Mouse (Mus musculus) embryonic facial prominence, embryonic 13.5 days (tissue): ENCODE measurements around the gene Sptb. TPM values are rescaled to one million over a fixed set of nuclear protein-coding genes. Genes with fewer than 3 reads are reported as not detected.
A peak's percentile ranks its signal among the peaks of the same experiment; 100 is the strongest.

Experiments
- ATAC-seq: fragments of 200-750 bp; cut with Nextera tagmentation; 2 replicates; pipeline ENCODE4 v1.8.0; 2017; ENCODE audit warnings: low read depth; ENCODE audit not compliant: insufficient number of reproducible peaks, insufficient read depth, low FRiP score, low TSS enrichment
- H3K27ac ChIP-seq: fragments of 300-500 bp; sonication (generic); 2 replicates; pipeline ENCODE4 v1.5.1; 2015; ENCODE audit warnings: moderate library complexity, mild to moderate bottlenecking, inconsistent platforms
- H3K27me3 ChIP-seq: fragments of 300-500 bp; sonication (generic); 2 replicates; pipeline ENCODE4 v1.6.1; 2015; ENCODE audit warnings: mild to moderate bottlenecking, inconsistent platforms
- H3K36me3 ChIP-seq: fragments of 300-500 bp; sonication (generic); 2 replicates; pipeline ENCODE4 v1.6.1; 2015; ENCODE audit warnings: mild to moderate bottlenecking, inconsistent platforms
- H3K4me1 ChIP-seq: fragments of 300-500 bp; sonication (generic); 2 replicates; pipeline ENCODE4 v1.6.1; 2015; ENCODE audit warnings: inconsistent platforms
- H3K4me2 ChIP-seq: fragments of 300-500 bp; sonication (generic); 2 replicates; pipeline ENCODE4 v1.6.1; 2015; ENCODE audit warnings: moderate library complexity, mild to moderate bottlenecking, inconsistent platforms
- H3K4me3 ChIP-seq: fragments of 300-500 bp; sonication (generic); 2 replicates; pipeline ENCODE4 v1.5.1; 2015; ENCODE audit warnings: mild to moderate bottlenecking, inconsistent platforms
- H3K9ac ChIP-seq: fragments of 300-500 bp; sonication (generic); 2 replicates; pipeline ENCODE4 v1.6.1; 2015; ENCODE audit warnings: mild to moderate bottlenecking, inconsistent platforms
- H3K9me3 ChIP-seq: fragments of 300-500 bp; sonication (generic); 2 replicates; pipeline ENCODE4 v1.6.1; 2016; ENCODE audit warnings: inconsistent platforms
- WGBS: fragments of 180-500 bp; shearing (Covaris S2); methylation state at CpG from one replicate; pipeline ENCODE4 v1.1.7; 2015; ENCODE audit warnings: mixed read lengths; 5-methylcytosine and 5-hydroxymethylcytosine counted together
- polyA plus RNA-seq: library from polyadenylated mRNA; unstranded; fragments of >200 nt; fragmentation: Nextera tagmentation; extraction: Ambion mirVana; gene quantifications from 2 replicates; pipeline ENCODE4 v1.2.1, GENCODE M21; 2015

The Sptb gene
- polyA plus RNA-seq, 1 experiment from 2014 or later: 0.35 TPM

GRCm38 (mm10) chr12:76623374-76623773 lies 87.0 kb downstream of the Sptb start:
- Histone ChIP-seq H3K27me3 (no peaks in the 10 kb centered on the region), H3K9me3 (no peaks in the 10 kb centered on the region), H3K36me3 (no peaks in the 10 kb centered on the region), H3K27ac (no peak overlapping the region), H3K4me2 (no peak overlapping the region), H3K9ac (no peak overlapping the region), H3K4me3 (no peak overlapping the region), H3K4me1 (peaks cover 9% of the 10 kb centered on the region)
- ATAC-seq: no peak
- 75% methylated on average over 6 of the region's 6 CpGs for WGBS

- H3K9ac ChIP-seq: no peak overlapping the region
- H3K4me3 ChIP-seq: no peak overlapping the region
- H3K4me1 ChIP-seq: peaks cover 19% of the 10 kb centered on the region
- H3K27me3 ChIP-seq: no peaks in the 10 kb centered on the region
- no peak overlapping the region for H3K4me2 ChIP-seq
- no peaks in the 10 kb centered on the region for H3K9me3 ChIP-seq
- H3K27ac ChIP-seq: no peak overlapping the region
- WGBS: 47% methylated on average over 5 of the region's 5 CpGs
- ATAC-seq: no peak
- H3K36me3 ChIP-seq: no peaks in the 10 kb centered on the region
Observed at GRCm38 (mm10) chr12:76619847-76620246, 90.5 kb downstream of the Sptb start.

- Histone ChIP-seq H3K4me2 (no peak overlapping the region), H3K27me3 (no peaks in the 10 kb centered on the region), H3K4me1 (peaks cover 21% of the 10 kb centered on the region), H3K27ac (no peak overlapping the region), H3K9me3 (no peaks in the 10 kb centered on the region), H3K9ac (no peak overlapping the region), H3K36me3 (no peaks in the 10 kb centered on the region), H3K4me3 (no peak overlapping the region)
- ATAC-seq: no peak
- 76% methylated on average over 4 of the region's 4 CpGs for WGBS
Observed at GRCm38 (mm10) chr12:76618175-76618574, 92.2 kb downstream of the Sptb start.

- no peaks in the 10 kb centered on the region for H3K36me3 ChIP-seq
- 69% methylated on average over 4 of the region's 4 CpGs for WGBS
- H3K4me1 ChIP-seq: peaks cover 16% of the 10 kb centered on the region
- peak overlapping the region; percentile 34 for H3K27ac ChIP-seq
- H3K4me3 ChIP-seq: no peak overlapping the region
- no peak overlapping the region for H3K9ac ChIP-seq
- ATAC-seq: no peak
- H3K4me2 ChIP-seq: no peak overlapping the region
- no peaks in the 10 kb centered on the region for H3K9me3 ChIP-seq
- no peaks in the 10 kb centered on the region for H3K27me3 ChIP-seq
Observed at GRCm38 (mm10) chr12:76615580-76615937, 94.8 kb downstream of the Sptb start.

- H3K9ac ChIP-seq: no peak overlapping the region
- no peaks in the 10 kb centered on the region for H3K36me3 ChIP-seq
- H3K27ac ChIP-seq: peak overlapping the region; percentile 34
- no peak for ATAC-seq
- no peak overlapping the region for H3K4me3 ChIP-seq
- no peaks in the 10 kb centered on the region for H3K9me3 ChIP-seq
- H3K27me3 ChIP-seq: no peaks in the 10 kb centered on the region
- 40% methylated on average over 12 of the region's 12 CpGs for WGBS
- no peak overlapping the region for H3K4me2 ChIP-seq
- peaks cover 16% of the 10 kb centered on the region for H3K4me1 ChIP-seq
Observed at GRCm38 (mm10) chr12:76614868-76615579, 95.3 kb downstream of the Sptb start.

- no peak overlapping the region for H3K4me3 ChIP-seq
- H3K4me1 ChIP-seq: peaks cover 13% of the 10 kb centered on the region
- WGBS: 87% methylated on average over 12 of the region's 12 CpGs
- H3K27me3 ChIP-seq: no peaks in the 10 kb centered on the region
- ATAC-seq: no peak
- H3K9ac ChIP-seq: no peak overlapping the region
- no peaks in the 10 kb centered on the region for H3K36me3 ChIP-seq
- no peak overlapping the region for H3K27ac ChIP-seq
- no peaks in the 10 kb centered on the region for H3K9me3 ChIP-seq
- H3K4me2 ChIP-seq: no peak overlapping the region
Observed at GRCm38 (mm10) chr12:76612621-76613020, 97.7 kb downstream of the Sptb start.

- no peaks in the 10 kb centered on the region for H3K4me1 ChIP-seq
- no peaks in the 10 kb centered on the region for H3K27me3 ChIP-seq
- no peak overlapping the region for H3K4me3 ChIP-seq
- no peak overlapping the region for H3K27ac ChIP-seq
- 82% methylated on average over 15 of the region's 15 CpGs for whole genome bisulfite sequencing
- H3K9ac ChIP-seq: no peak overlapping the region
- H3K9me3 ChIP-seq: no peaks in the 10 kb centered on the region
- no peaks in the 10 kb centered on the region for H3K36me3 ChIP-seq
- no peak for ATAC-seq
- no peak overlapping the region for H3K4me2 ChIP-seq
Observed at GRCm38 (mm10) chr12:76608997-76609565, 101.3 kb downstream of the Sptb start.

GRCm38 (mm10) chr12:76608241-76608640 lies 102.1 kb downstream of the Sptb start:
- Histone ChIP-seq H3K27me3 (no peaks in the 10 kb centered on the region), H3K9me3 (no peaks in the 10 kb centered on the region), H3K9ac (no peak overlapping the region), H3K4me2 (no peak overlapping the region), H3K4me3 (no peak overlapping the region), H3K36me3 (no peaks in the 10 kb centered on the region), H3K4me1 (no peaks in the 10 kb centered on the region), H3K27ac (no peak overlapping the region)
- no peak for ATAC-seq
- WGBS: 87% methylated on average over 11 of the region's 11 CpGs

GRCm38 (mm10) chr12:76605837-76606236 lies 104.5 kb downstream of the Sptb start:
- Histone ChIP-seq H3K27me3 (no peaks in the 10 kb centered on the region), H3K9me3 (no peaks in the 10 kb centered on the region), H3K4me3 (no peak overlapping the region), H3K27ac (no peak overlapping the region), H3K4me1 (no peaks in the 10 kb centered on the region), H3K9ac (no peak overlapping the region), H3K36me3 (no peaks in the 10 kb centered on the region), H3K4me2 (no peak overlapping the region)
- no peak for ATAC-seq
- 71% methylated on average over 3 of the region's 3 CpGs for WGBS

- H3K36me3 ChIP-seq: no peaks in the 10 kb centered on the region
- H3K27ac ChIP-seq: no peak overlapping the region
- H3K4me1 ChIP-seq: no peaks in the 10 kb centered on the region
- no peak for ATAC-seq
- H3K27me3 ChIP-seq: no peaks in the 10 kb centered on the region; the same call in 1 of the 2 replicates
- H3K4me3 ChIP-seq: no peak overlapping the region
- H3K4me2 ChIP-seq: no peak overlapping the region
- no peaks in the 10 kb centered on the region for H3K9me3 ChIP-seq
- H3K9ac ChIP-seq: no peak overlapping the region
- WGBS: 47% methylated on average over 4 of the region's 4 CpGs
Observed at GRCm38 (mm10) chr12:76604546-76604945, 105.8 kb downstream of the Sptb start.

- no peak for ATAC-seq
- H3K4me3 ChIP-seq: no peak overlapping the region
- WGBS: 87% methylated on average over 9 of the region's 9 CpGs
- no peaks in the 10 kb centered on the region; the same call in 1 of the 2 replicates for H3K27me3 ChIP-seq
- H3K4me2 ChIP-seq: no peak overlapping the region
- no peaks in the 10 kb centered on the region for H3K36me3 ChIP-seq
- H3K9ac ChIP-seq: no peak overlapping the region
- no peak overlapping the region for H3K27ac ChIP-seq
- no peaks in the 10 kb centered on the region for H3K4me1 ChIP-seq
- no peaks in the 10 kb centered on the region for H3K9me3 ChIP-seq
Observed at GRCm38 (mm10) chr12:76603779-76604178, 106.6 kb downstream of the Sptb start.

- H3K9ac ChIP-seq: no peak overlapping the region
- ATAC-seq: no peak
- no peak overlapping the region for H3K4me2 ChIP-seq
- WGBS: 69% methylated on average over 24 of the region's 24 CpGs
- H3K4me3 ChIP-seq: no peak overlapping the region
- H3K27me3 ChIP-seq: no peaks in the 10 kb centered on the region; the same call in 1 of the 2 replicates
- no peaks in the 10 kb centered on the region for H3K36me3 ChIP-seq
- H3K27ac ChIP-seq: no peak overlapping the region
- H3K4me1 ChIP-seq: peaks cover 31% of the 10 kb centered on the region
- H3K9me3 ChIP-seq: no peaks in the 10 kb centered on the region
Observed at GRCm38 (mm10) chr12:76598196-76598928, 112.0 kb downstream of the Sptb start.
